Mouse (Mus musculus): ENCODE data around the gene Hk2. TPM values are rescaled to one million over a fixed set of nuclear protein-coding genes. Genes with fewer than 3 reads are reported as not detected.

Gene Hk2
- polyA plus RNA-seq, 1 experiment = 83.0 TPM

DNA sequence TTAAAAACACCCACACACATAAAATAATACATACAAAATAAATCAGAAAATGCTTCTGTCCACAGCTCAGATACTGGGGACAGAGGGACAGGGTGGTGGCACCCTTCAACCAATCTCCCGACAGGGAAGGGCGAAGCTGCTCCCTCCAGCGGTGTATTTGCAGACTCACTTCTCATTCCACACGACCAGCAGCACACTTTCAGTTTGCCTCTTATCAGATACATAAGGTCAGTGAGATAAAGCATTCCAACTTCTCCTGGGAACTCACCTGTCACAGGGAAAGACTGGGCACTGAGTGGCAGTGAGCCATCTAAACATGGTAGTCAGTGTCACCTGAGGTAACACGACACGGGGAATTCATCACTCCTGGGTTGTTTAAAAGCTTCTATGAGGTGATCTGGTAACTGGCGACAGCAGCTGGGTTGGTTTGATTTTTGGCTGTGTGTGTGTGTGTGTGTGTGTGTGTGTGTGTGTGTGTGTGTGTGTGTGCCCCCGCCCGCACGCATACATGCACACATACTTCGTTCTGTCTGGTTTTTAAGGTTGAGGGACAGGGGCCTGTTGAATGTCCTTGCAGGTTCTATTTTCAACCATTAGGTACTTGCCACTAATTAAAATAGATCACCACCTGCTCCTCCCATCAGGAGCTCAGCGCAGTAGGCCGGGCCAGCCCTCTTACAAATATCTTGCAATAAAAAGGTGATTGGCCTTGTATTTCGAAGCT lies 20.5 kb downstream of the Hk2 start:
- Histone ChIP-seq H3K9me3 (replicated peaks; ENCODE audit: control insufficient read depth, insufficient read depth, low read length, poor library complexity, severe bottlenecking) (no peaks in the 10 kb centered on the region), H3K4me3 (ENCODE audit: low read depth, low read length) (no peak overlapping the region), H3K27me3 (ENCODE audit: control insufficient read depth, insufficient read depth, low read length, poor library complexity, severe bottlenecking) (no peaks in the 10 kb centered on the region), H3K9ac (ENCODE audit: low read depth, poor library complexity, severe bottlenecking) (no peak overlapping the region), H3K4me1 (ENCODE audit: control insufficient read depth, insufficient read depth, low read length) (peaks cover 11% of the 10 kb centered on the region), H3K27ac (ENCODE audit: insufficient read depth, low read length) (no peak overlapping the region), H3K36me3 (ENCODE audit: control insufficient read depth, insufficient read depth, low read length, poor library complexity, severe bottlenecking) (peaks cover 48% of the 10 kb centered on the region)
- no peak for TF ChIP-seq EP300 (IDR thresholded peaks at IDR 0.05; ENCODE audit: insufficient read depth, low read depth, low read length)
- peak; percentile 34 for TF ChIP-seq CTCF (IDR thresholded peaks at IDR 0.05; ENCODE audit: low read depth, low read length)

DNA sequence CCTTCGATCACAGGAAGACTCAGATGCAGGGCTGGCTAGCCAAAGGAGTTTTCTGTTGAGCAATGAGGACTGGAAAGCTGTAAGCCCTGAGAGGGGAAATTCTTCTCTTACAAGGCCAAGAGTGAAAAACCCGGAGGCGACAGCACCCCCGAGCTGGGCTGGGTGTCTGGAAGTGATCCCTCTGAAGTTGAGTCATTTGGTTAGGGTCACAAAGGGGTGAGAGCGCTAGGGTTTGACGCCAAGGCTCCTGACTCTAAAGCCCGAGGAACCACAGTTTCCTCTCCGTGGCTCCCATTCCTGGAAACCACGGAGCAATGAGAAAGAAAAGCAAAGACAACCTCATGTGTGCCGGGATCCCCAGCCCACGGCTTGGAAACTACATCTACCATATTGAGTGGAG lies 21.2 kb downstream of the Hk2 start:
- Histone ChIP-seq H3K9me3 (replicated peaks; ENCODE audit: control insufficient read depth, insufficient read depth, low read length, poor library complexity, severe bottlenecking) (no peaks in the 10 kb centered on the region), H3K27me3 (ENCODE audit: control insufficient read depth, insufficient read depth, low read length, poor library complexity, severe bottlenecking) (no peaks in the 10 kb centered on the region), H3K4me3 (ENCODE audit: low read depth, low read length) (no peak overlapping the region), H3K9ac (ENCODE audit: low read depth, poor library complexity, severe bottlenecking) (no peak overlapping the region), H3K27ac (ENCODE audit: insufficient read depth, low read length) (no peak overlapping the region), H3K4me1 (ENCODE audit: control insufficient read depth, insufficient read depth, low read length) (peaks cover 6% of the 10 kb centered on the region), H3K36me3 (ENCODE audit: control insufficient read depth, insufficient read depth, low read length, poor library complexity, severe bottlenecking) (peaks cover 46% of the 10 kb centered on the region)
- no peak for TF ChIP-seq POLR2A (IDR thresholded peaks at IDR 0.05; ENCODE audit: insufficient read depth, low read length)
- no peak for TF ChIP-seq EP300 (IDR thresholded peaks at IDR 0.05; ENCODE audit: insufficient read depth, low read depth, low read length)
- no peak for TF ChIP-seq CTCF (IDR thresholded peaks at IDR 0.05; ENCODE audit: low read depth, low read length)

DNA sequence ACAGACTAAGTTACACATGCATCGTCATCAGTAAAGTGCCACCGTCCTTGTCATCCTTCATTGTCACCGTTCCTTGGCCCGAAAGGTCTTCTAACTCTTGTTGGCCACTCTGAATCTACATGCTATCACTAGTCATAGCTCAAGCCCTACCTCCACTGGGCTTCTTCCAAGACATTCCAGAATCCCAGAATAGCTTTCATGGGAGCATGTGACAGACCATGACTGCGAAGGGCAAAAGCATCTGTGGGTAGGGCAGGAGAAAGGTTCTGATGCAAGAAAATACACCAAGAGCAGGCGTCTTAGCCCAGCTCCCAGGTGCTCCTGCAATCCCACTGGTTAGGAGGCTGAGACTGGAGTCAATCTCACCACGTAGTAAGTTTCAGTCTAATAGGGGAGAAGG lies 22.5 kb downstream of the Hk2 start:
- Histone ChIP-seq H3K9me3 (replicated peaks; ENCODE audit: control insufficient read depth, insufficient read depth, low read length, poor library complexity, severe bottlenecking) (no peaks in the 10 kb centered on the region), H3K36me3 (ENCODE audit: control insufficient read depth, insufficient read depth, low read length, poor library complexity, severe bottlenecking) (peaks cover 42% of the 10 kb centered on the region)

DNA sequence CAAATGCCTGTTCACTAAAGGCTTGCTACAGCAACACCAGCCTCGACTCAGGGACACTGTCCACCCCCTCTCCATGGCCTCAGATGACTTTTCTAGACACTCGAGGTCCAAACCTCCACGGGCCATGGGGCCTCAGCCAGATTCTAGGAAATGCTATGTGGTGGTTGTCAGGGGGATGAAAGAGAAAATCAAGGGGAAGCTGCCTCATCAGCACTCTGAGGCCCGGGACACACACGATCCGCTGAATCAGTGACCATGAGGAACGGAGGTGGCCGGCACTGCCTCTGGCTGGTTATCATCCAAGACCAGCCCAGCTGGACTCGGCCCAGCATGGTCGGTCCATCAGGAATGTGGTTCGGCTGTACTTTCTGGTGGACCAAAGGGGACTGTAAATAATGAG lies 23.2 kb downstream of the Hk2 start:
- Histone ChIP-seq H3K4me3 (ENCODE audit: low read depth, low read length) (no peak overlapping the region), H3K9me3 (replicated peaks; ENCODE audit: control insufficient read depth, insufficient read depth, low read length, poor library complexity, severe bottlenecking) (no peaks in the 10 kb centered on the region), H3K36me3 (ENCODE audit: control insufficient read depth, insufficient read depth, low read length, poor library complexity, severe bottlenecking) (peaks cover 45% of the 10 kb centered on the region), H3K27me3 (ENCODE audit: control insufficient read depth, insufficient read depth, low read length, poor library complexity, severe bottlenecking) (no peaks in the 10 kb centered on the region), H3K4me1 (ENCODE audit: control insufficient read depth, insufficient read depth, low read length) (peaks cover 4% of the 10 kb centered on the region), H3K27ac (ENCODE audit: insufficient read depth, low read length) (0 out of 2 replicates have a peak overlapping the region, but pooled peaks have one; percentile 35), H3K9ac (ENCODE audit: low read depth, poor library complexity, severe bottlenecking) (no peak overlapping the region)
- TF ChIP-seq CTCF (IDR thresholded peaks at IDR 0.05; ENCODE audit: low read depth, low read length) = no peak
- no peak for TF ChIP-seq EP300 (IDR thresholded peaks at IDR 0.05; ENCODE audit: insufficient read depth, low read depth, low read length)
- no peak for TF ChIP-seq POLR2A (IDR thresholded peaks at IDR 0.05; ENCODE audit: insufficient read depth, low read length)

More for the DNA sequence above, 22.5 kb downstream of the Hk2 start:
- Histone ChIP-seq H3K27me3 (ENCODE audit: control insufficient read depth, insufficient read depth, low read length, poor library complexity, severe bottlenecking) (no peaks in the 10 kb centered on the region), H3K9ac (ENCODE audit: low read depth, poor library complexity, severe bottlenecking) (no peak overlapping the region), H3K27ac (ENCODE audit: insufficient read depth, low read length) (no peak overlapping the region), H3K4me3 (ENCODE audit: low read depth, low read length) (no peak overlapping the region), H3K4me1 (ENCODE audit: control insufficient read depth, insufficient read depth, low read length) (peaks cover 4% of the 10 kb centered on the region)
- TF ChIP-seq POLR2A (IDR thresholded peaks at IDR 0.05; ENCODE audit: insufficient read depth, low read length) (no peak), EP300 (IDR thresholded peaks at IDR 0.05; ENCODE audit: insufficient read depth, low read depth, low read length) (no peak), CTCF (IDR thresholded peaks at IDR 0.05; ENCODE audit: low read depth, low read length) (no peak)

DNA sequence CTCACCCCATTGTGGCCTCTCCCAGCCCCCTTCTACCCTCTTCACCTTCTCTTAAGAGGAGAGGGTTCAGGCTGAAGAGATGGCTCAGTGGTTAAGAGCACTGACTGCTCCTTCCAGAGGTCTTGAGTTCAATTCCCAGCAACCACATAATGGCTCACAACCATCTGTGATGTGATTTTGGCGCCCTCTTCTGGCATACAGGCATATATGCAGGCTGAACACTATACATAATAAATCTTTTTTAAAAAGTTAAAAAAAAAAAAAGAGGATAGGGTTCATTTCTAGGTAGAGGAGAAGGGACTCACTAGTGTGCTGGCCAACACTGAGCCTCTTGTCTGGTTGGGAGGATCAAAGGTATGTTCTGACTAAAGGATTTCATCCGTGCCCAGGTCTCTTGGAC lies 24.2 kb downstream of the Hk2 start:
- no peak overlapping the region for H3K4me3 ChIP-seq (ENCODE audit: low read depth, low read length)
- no peaks in the 10 kb centered on the region for H3K9me3 ChIP-seq (replicated peaks; ENCODE audit: control insufficient read depth, insufficient read depth, low read length, poor library complexity, severe bottlenecking)
- H3K36me3 ChIP-seq (ENCODE audit: control insufficient read depth, insufficient read depth, low read length, poor library complexity, severe bottlenecking) = peaks cover 48% of the 10 kb centered on the region
- H3K27ac ChIP-seq (ENCODE audit: insufficient read depth, low read length) = no peak overlapping the region
- no peak for TF ChIP-seq CTCF (IDR thresholded peaks at IDR 0.05; ENCODE audit: low read depth, low read length)
- no peak for TF ChIP-seq EP300 (IDR thresholded peaks at IDR 0.05; ENCODE audit: insufficient read depth, low read depth, low read length)
- no peak for TF ChIP-seq POLR2A (IDR thresholded peaks at IDR 0.05; ENCODE audit: insufficient read depth, low read length)
- H3K27me3 ChIP-seq (ENCODE audit: control insufficient read depth, insufficient read depth, low read length, poor library complexity, severe bottlenecking) = no peaks in the 10 kb centered on the region
- H3K9ac ChIP-seq (ENCODE audit: low read depth, poor library complexity, severe bottlenecking) = no peak overlapping the region
- peaks cover 4% of the 10 kb centered on the region for H3K4me1 ChIP-seq (ENCODE audit: control insufficient read depth, insufficient read depth, low read length)

DNA sequence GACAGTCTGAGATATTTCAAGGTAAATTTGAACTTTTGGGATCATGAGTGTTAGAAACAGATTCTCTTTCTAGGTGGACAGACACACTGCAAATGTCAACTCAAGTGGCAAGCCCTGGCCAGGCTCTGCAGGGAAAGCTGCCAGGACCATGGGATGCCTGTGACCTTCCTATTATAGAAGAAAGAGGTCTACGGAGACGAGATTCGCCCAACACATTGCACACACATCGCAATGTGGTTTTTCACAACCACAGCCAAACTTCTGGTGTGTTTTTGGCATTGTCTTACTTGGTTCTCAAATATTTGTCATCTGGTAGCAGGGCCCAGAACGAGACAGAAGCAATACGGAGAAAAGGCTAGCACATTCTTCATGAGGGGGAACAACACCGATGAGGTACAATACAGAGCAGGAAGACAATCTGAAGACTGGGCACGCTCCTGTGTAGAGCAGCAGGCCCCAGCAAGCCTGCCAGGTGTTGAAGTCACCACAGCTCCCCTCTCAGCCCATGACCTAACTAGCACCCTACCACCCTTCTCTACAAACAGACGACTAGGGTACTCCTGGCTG lies 26.1 kb downstream of the Hk2 start:
- Histone ChIP-seq H3K27me3 (ENCODE audit: control insufficient read depth, insufficient read depth, low read length, poor library complexity, severe bottlenecking) (no peaks in the 10 kb centered on the region), H3K4me3 (ENCODE audit: low read depth, low read length) (no peak overlapping the region), H3K4me1 (ENCODE audit: control insufficient read depth, insufficient read depth, low read length) (peaks cover 4% of the 10 kb centered on the region), H3K9ac (ENCODE audit: low read depth, poor library complexity, severe bottlenecking) (no peak overlapping the region), H3K36me3 (ENCODE audit: control insufficient read depth, insufficient read depth, low read length, poor library complexity, severe bottlenecking) (peaks cover 61% of the 10 kb centered on the region), H3K27ac (ENCODE audit: insufficient read depth, low read length) (no peak overlapping the region), H3K9me3 (replicated peaks; ENCODE audit: control insufficient read depth, insufficient read depth, low read length, poor library complexity, severe bottlenecking) (no peaks in the 10 kb centered on the region)
- TF ChIP-seq EP300 (IDR thresholded peaks at IDR 0.05; ENCODE audit: insufficient read depth, low read depth, low read length) (no peak), POLR2A (IDR thresholded peaks at IDR 0.05; ENCODE audit: insufficient read depth, low read length) (no peak), CTCF (IDR thresholded peaks at IDR 0.05; ENCODE audit: low read depth, low read length) (no peak)

Measured in ES-Bruce4 (cell line).